Mouse (Mus musculus) limb, embryonic 14.5 days (tissue): ENCODE results near the gene Arfgef2. TPM values are rescaled to one million over a fixed set of nuclear protein-coding genes. Genes with fewer than 3 reads are reported as not detected.

Experiments used
- ATAC-seq: fragments of 200-750 bp; cut with Nextera tagmentation; 2 replicates; pipeline ENCODE4 v1.8.0; 2017; ENCODE audit warnings: low read depth, moderate number of reproducible peaks, moderate TSS enrichment; ENCODE audit not compliant: low FRiP score
- DNase-seq: peaks from one replicate; pipeline ENCODE4 v3.0.0-alpha.2; 2015; ENCODE audit warnings: low spot score
- H3K27ac ChIP-seq: fragments of 300-500 bp; sonication (generic); replicated peaks from 2 replicates; pipeline ENCODE4 v1.5.1; 2014; ENCODE audit warnings: low read depth, mild to moderate bottlenecking, low read length, moderate library complexity, mixed read lengths
- H3K27me3 ChIP-seq: fragments of 300-500 bp; sonication (generic); 2 replicates; pipeline ENCODE4 v1.6.1; 2014; ENCODE audit warnings: low read length, mixed read lengths; ENCODE audit not compliant: control insufficient read depth, insufficient read depth
- H3K36me3 ChIP-seq: fragments of 300-500 bp; sonication (generic); 2 replicates; pipeline ENCODE4 v1.6.1; 2014; ENCODE audit warnings: mild to moderate bottlenecking, low read length, moderate library complexity, mixed read lengths; ENCODE audit not compliant: control insufficient read depth, insufficient read depth
- H3K4me1 ChIP-seq: fragments of 300-500 bp; sonication (generic); 2 replicates; pipeline ENCODE4 v1.6.1; 2014; ENCODE audit warnings: antibody characterized with exemption, low read length, mixed read lengths; ENCODE audit not compliant: control insufficient read depth, insufficient read depth
- H3K4me2 ChIP-seq: fragments of 300-500 bp; sonication (generic); replicated peaks from 2 replicates; pipeline ENCODE4 v1.6.1; 2014; ENCODE audit warnings: low read depth, mild to moderate bottlenecking, low read length, moderate library complexity; ENCODE audit not compliant: severe bottlenecking
- H3K4me3 ChIP-seq: fragments of 300-500 bp; sonication (generic); replicated peaks from 2 replicates; pipeline ENCODE4 v1.5.1; 2014; ENCODE audit warnings: low read length
- H3K9ac ChIP-seq: fragments of 300-500 bp; sonication (generic); 2 replicates; pipeline ENCODE4 v1.6.1; 2014; ENCODE audit warnings: mild to moderate bottlenecking, low read depth, low read length, moderate library complexity; ENCODE audit not compliant: severe bottlenecking
- H3K9me3 ChIP-seq: fragments of 300-500 bp; sonication (generic); 2 replicates; pipeline ENCODE4 v1.6.1; 2016; ENCODE audit warnings: low read length; ENCODE audit not compliant: control insufficient read depth
- POLR2A ChIP-seq: fragments of 200-500 bp; IDR thresholded peaks from 2 replicates; pipeline ENCODE4 v1.8.0; 2012; ENCODE audit warnings: inconsistent platforms, mild to moderate bottlenecking, moderate library complexity, borderline replicate concordance; ENCODE audit not compliant: insufficient read depth, insufficient read length; ENCODE audit errors: extremely low read depth
- WGBS: fragments of 180-500 bp; shearing (Covaris S2); extraction: QIAGEN DNeasy Blood & Tissue Kit; methylation state at CpG from one replicate; pipeline ENCODE4 v1.1.7; 2014; 5-methylcytosine and 5-hydroxymethylcytosine counted together
- polyA plus RNA-seq, 2 experiments: library from polyadenylated mRNA; depleted of rRNA in 1 of 2; stranded (reverse) in 1 of 2; unstranded in 1 of 2; fragments of >200 nt; fragmentation: Nextera tagmentation in 1 of 2; extraction: Ambion mirVana in 1 of 2; gene quantifications; 2 replicates each; pipeline versions ENCODE4 v1.2.1 to v1.2.3; 2012 to 2014

Gene Arfgef2
- polyA plus RNA-seq, 2 experiments: 6.1 to 10.5 TPM

DNA sequence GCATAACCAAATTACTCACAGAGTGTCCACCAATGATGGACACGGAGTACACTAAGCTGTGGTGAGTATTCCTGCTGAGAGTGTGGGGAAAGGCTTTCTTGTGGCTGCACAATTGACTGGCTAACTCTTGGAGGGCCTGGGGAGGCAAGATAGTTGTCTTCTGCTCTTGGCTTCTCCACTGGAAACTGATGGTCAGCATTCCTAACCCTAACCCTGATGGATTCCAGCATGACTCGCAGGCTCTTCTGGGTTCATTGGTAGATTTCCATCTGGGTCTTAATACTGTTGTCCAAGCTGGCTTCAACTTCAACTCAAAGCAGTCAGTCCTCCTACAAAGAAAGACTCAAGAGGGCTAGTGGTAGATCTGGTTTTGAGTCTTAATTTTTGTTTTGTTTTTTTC, 137.8 kb downstream of the Arfgef2 start:
- no peaks in the 10 kb centered on the region for H3K4me1 ChIP-seq
- no peak overlapping the region for H3K4me3 ChIP-seq
- H3K9ac ChIP-seq: no peak overlapping the region
- DNase-seq (no peak), ATAC-seq (no peak)
- H3K27me3 ChIP-seq: no peaks in the 10 kb centered on the region
- H3K27ac ChIP-seq: no peak overlapping the region
- WGBS: 94% methylated on average over 2 of the region's 2 CpGs
- H3K4me2 ChIP-seq: no peak overlapping the region
- H3K36me3 ChIP-seq: peaks cover 89% of the 10 kb centered on the region
- H3K9me3 ChIP-seq: no peaks in the 10 kb centered on the region
- TF ChIP-seq POLR2A: no peak

DNA sequence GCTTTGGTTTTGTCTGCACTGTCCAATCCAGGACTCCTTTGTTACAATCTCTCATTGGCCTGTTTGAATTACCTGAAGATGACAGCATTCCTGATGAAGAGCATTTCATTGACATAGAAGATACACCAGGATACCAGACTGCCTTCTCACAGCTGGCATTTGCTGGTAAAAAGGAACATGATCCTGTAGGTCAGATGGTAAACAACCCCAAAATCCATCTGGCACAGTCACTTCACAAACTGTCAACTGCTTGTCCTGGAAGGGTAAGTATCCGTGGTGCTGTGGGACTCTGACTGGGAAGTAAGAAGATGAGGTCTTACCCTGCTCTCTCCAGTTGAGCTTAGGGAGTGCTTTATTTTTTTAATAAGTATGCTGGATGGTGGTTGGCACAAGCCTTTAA, 139.0 kb downstream of the Arfgef2 start:
- Histone ChIP-seq H3K27ac (no peak overlapping the region), H3K36me3 (peaks cover 89% of the 10 kb centered on the region), H3K4me3 (no peak overlapping the region), H3K27me3 (no peaks in the 10 kb centered on the region), H3K9ac (no peak overlapping the region), H3K4me1 (no peaks in the 10 kb centered on the region), H3K9me3 (no peaks in the 10 kb centered on the region), H3K4me2 (no peak overlapping the region)
- 74% methylated on average over 1 of the region's 1 CpGs for WGBS
- DNase-seq (no peak), ATAC-seq (no peak)
- no peak for TF ChIP-seq POLR2A

DNA sequence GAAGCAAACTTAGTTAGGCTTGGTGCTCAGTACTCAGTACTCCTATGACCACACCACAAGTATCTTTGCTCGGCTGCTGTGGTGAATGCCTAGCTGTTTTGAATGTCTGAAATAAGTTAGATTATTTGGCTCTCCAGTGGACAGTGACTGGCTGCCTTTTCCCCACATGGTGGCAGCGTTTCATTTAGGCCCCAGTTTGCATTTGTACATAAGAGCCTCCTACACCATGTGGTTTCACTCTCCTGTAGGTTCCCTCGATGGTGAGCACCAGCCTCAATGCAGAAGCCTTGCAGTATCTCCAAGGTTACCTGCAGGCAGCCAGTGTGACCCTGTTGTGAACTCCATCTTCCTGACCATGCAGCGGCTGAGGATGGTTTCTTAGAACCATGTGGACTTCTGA, 140.1 kb downstream of the Arfgef2 start:
- Histone ChIP-seq H3K4me2 (no peak overlapping the region), H3K27me3 (no peaks in the 10 kb centered on the region), H3K4me3 (no peak overlapping the region), H3K9ac (no peak overlapping the region), H3K27ac (no peak overlapping the region), H3K36me3 (peaks cover 93% of the 10 kb centered on the region), H3K4me1 (no peaks in the 10 kb centered on the region), H3K9me3 (no peaks in the 10 kb centered on the region)
- WGBS: 57% methylated on average over 4 of the region's 4 CpGs
- ATAC-seq: 0 out of 2 replicates have a peak, but pooled peaks have one; percentile 9
- peak; percentile 25 for DNase-seq
- no peak for TF ChIP-seq POLR2A

Other genes with a start within 250 kb of the Arfgef2 start
- 27.9 and 38.5 TPM in 2 replicates for gene Prex1, start 91.8 kb upstream of the Arfgef2 start, polyA plus RNA-seq (2012; rRNA removed)
- 20.1 and 21.1 TPM in 2 replicates for gene Prex1, start 91.8 kb upstream of the Arfgef2 start, polyA plus RNA-seq (2014; fragmentation: Nextera tagmentation; extraction: Ambion mirVana)
- gene Trp53rkb, start 13.1 kb upstream of the Arfgef2 start, polyA plus RNA-seq (2012; rRNA removed): 7.7 and 10.3 TPM in 2 replicates
- 8.0 and 10.8 TPM in 2 replicates for gene Trp53rkb, start 13.1 kb upstream of the Arfgef2 start, polyA plus RNA-seq (2014; fragmentation: Nextera tagmentation; extraction: Ambion mirVana)
- 66.4 and 69.8 TPM in 2 replicates for gene Cse1l, start 100.5 kb downstream of the Arfgef2 start, polyA plus RNA-seq (2012; rRNA removed)
- gene Cse1l, start 100.5 kb downstream of the Arfgef2 start, polyA plus RNA-seq (2014; fragmentation: Nextera tagmentation; extraction: Ambion mirVana): 108 and 114 TPM in 2 replicates
- 64.0 and 71.4 TPM in 2 replicates for gene Stau1, start 190.7 kb downstream of the Arfgef2 start, polyA plus RNA-seq (2012; rRNA removed)
- 88.8 and 96.5 TPM in 2 replicates for gene Stau1, start 190.7 kb downstream of the Arfgef2 start, polyA plus RNA-seq (2014; fragmentation: Nextera tagmentation; extraction: Ambion mirVana)
- gene Ddx27, start 209.6 kb downstream of the Arfgef2 start, polyA plus RNA-seq (2012; rRNA removed): 45.2 and 50.2 TPM in 2 replicates
- 36.5 and 39.2 TPM in 2 replicates for gene Ddx27, start 209.6 kb downstream of the Arfgef2 start, polyA plus RNA-seq (2014; fragmentation: Nextera tagmentation; extraction: Ambion mirVana)